Mouse (Mus musculus) lung, adult 10 weeks (tissue): ENCODE data around the gene Nfix. TPM values are rescaled to one million over a fixed set of nuclear protein-coding genes. Genes with fewer than 3 reads are reported as not detected.

Experiments used
- polyA plus RNA-seq: library from polyadenylated mRNA; stranded (reverse); fragments of 350-450 nt; fragmentation: Illumina TruSeq; extraction: RNeasy Lipid Tissue Mini Kit (QIAGEN cat#74804); gene quantifications from one replicate; pipeline ENCODE4 v1.2.3, GENCODE M21; 2014; ENCODE audit warnings: low read depth, low replicate concordance; ENCODE audit not compliant: insufficient read depth

Nfix gene
- polyA plus RNA-seq, result 17.5 TPM

GRCm38 (mm10) chr8:84799999-84800831 lies at the start of gene Nfix:
Nfix (minus strand) TSS chr8:84800344.

GRCm38 (mm10) chr8:84846722-84847572 lies 46.8 kb upstream of the Nfix start, which contains the start of gene Calr:
Calr (minus strand) TSS chr8:84846934.

DNA sequence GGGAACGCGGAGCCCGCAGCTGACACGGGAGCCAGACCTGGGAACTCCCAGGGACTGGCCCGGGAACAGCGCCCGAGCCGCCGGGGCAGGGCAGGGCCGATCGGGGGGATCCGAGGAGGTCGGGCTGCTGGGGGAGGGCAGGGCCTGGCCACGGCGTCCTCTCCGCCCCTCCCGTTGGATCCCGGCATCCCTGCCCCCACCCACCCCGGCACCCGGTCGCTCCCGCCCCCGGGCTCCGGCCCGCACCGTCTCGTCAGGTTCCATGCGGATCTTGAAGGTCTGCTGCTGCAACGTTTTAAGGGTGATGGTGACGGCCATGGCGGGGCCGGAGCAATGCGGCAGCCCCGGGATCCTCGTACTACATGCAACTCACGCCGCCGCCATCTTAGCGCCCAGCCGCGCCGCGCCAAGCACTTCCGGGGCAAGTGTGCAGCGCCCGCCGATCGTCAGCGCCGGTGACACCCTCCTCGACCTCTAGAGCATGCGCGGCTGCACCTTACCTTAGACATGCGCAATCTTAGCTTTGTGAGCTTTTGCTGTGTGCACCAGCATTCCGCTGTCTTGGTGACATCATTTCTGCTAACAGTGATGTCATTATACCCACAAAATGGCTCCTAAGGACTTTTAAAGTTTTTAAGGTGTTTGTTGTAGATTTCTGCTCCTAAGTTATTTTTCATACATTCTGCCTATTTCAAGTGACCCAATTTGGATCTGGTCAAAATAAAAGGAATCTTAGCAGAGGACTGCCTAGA lies 40.3 kb upstream of the Nfix start, which contains the start of gene Rad23a:
TSS of gene Rad23a (minus strand) at position 418 of the 752 bp plus-strand sequence.

GRCm38 (mm10) chr8:84831490-84831889 lies 31.3 kb upstream of the Nfix start, which contains the start of gene Gadd45gip1:
Gadd45gip1 (plus strand) TSS chr8:84831522.

DNA sequence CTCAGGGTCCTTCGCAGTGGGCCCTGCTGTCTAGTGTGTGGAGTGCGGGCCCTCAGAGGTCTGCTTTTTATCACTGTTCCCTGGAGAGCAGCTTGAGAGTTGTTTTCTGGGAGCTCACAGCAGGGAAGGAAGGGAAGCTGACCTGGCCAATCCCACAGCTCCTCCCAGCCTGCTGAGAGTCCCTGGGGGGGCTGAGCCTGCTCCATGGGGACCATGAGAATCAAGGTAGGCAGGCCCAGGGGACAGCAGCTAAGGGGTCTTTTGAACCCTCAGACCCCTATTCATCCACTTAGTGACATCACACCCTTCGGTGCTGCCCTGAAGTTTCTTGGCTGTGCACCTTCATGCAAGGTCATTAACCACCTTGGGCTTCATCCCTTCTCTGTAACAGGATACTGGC lies 22.6 kb upstream of the Nfix start, which contains the start of gene Dand5:
TSS of gene Dand5 (minus strand) at position 101 of the 400 bp plus-strand sequence.

GRCm38 (mm10) chr8:84722850-84723570 lies 77.1 kb downstream of the Nfix start, which contains the start of gene G430095P16Rik:
G430095P16Rik (plus strand) TSS chr8:84723007.

GRCm38 (mm10) chr8:84700941-84701911 lies 98.9 kb downstream of the Nfix start, which contains the start of gene Lyl1:
Lyl1 (plus strand) TSS chr8:84701457.

GRCm38 (mm10) chr8:84687705-84688100 lies 112.4 kb downstream of the Nfix start, which contains the start of gene Nacc1:
Nacc1 (minus strand) TSS chr8:84687862.

DNA sequence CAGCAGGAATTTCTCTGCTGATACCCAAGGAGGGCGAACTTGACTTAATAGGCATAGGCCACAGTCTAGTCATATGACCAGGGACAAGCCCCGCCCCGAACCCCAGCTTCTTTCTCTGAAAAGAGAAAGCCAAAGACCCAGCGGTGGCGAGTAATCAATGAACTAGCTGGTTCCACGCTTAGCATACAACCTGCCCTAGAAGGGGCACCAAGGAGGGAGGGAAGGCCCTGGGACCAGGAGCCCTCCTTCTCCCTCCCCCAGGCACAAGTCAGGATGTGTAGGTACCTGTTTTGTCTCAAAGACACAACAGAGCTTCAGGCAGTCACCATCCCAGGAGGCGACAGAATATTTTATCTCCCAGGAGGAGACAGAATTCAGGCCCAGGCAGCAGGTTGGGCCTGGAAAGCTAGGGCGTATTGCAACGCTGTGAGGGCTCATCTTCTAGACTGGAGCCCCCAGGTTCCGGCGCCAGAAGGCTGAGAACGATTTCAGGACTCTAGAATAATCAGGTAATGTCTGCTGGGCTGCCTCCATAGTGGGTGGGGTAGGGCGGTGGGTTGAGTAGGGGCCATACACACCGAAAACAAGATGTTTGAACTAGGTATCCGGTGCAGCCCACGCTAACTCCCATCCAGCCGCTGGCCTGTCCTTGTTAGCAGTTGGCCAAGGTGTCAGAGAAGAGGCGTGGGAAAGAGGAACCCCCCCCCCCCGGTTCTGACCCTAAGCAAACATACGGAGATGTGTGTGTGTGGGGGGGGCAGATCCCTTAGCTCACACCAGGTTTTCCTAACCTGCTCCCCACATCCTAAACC lies 113.7 kb downstream of the Nfix start, which contains the start of gene Trmt1:
TSS of gene Trmt1 (plus strand) at position 117 of the 812 bp plus-strand sequence.

DNA sequence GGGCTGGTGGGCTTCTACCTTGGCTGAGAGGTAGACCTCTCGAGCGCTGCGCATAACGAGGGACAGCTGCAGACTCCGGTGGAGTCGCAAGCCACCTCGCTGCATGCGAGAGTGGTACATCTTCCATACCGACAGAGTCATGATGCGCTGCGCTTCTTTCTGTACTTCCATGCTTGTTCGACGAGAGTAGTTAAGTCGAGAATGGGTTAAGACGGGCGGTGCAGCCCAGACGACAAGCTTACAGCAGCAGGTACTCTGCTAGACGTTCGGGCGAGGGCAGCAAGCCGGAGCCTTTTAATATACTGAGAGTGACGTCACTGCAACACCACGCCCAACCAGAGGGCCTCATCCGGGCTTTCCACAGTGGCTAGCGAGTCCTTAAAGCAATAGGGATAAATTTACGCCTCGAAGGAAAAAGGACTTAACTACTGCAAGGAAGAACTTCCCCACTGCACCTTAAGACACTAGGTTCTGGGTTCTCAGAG lies 137.5 kb downstream of the Nfix start, which contains the start of gene Ier2:
TSS of gene Ier2 (minus strand) at position 272 of the 485 bp plus-strand sequence.

Other genes starting within 250 kb of the Nfix start
- gene Ier2, start 137.5 kb downstream of the Nfix start, polyA plus RNA-seq, result 78.5 TPM
- 35.5 TPM for gene Trmt1, start 114.0 kb downstream of the Nfix start, polyA plus RNA-seq
- 19.5 TPM for gene Nacc1, start 112.5 kb downstream of the Nfix start, polyA plus RNA-seq
- gene Lyl1, start 98.9 kb downstream of the Nfix start, polyA plus RNA-seq, result 11.6 TPM
- gene G430095P16Rik, start 77.3 kb downstream of the Nfix start, polyA plus RNA-seq, result 2.9 TPM
- gene Dand5, start 22.5 kb upstream of the Nfix start, polyA plus RNA-seq, result 6.1 TPM
- gene Gadd45gip1, start 31.2 kb upstream of the Nfix start, polyA plus RNA-seq, result 12.6 TPM
- gene Rad23a, start 40.3 kb upstream of the Nfix start, polyA plus RNA-seq, result 43.6 TPM
- gene Calr, start 46.6 kb upstream of the Nfix start, polyA plus RNA-seq, result 348 TPM
- gene Farsa, start 56.6 kb upstream of the Nfix start, polyA plus RNA-seq, result 20.7 TPM
- 6.5 TPM for gene Syce2, start 71.8 kb upstream of the Nfix start, polyA plus RNA-seq
- gene Gcdh, start 93.6 kb upstream of the Nfix start, polyA plus RNA-seq, result 19.6 TPM
- 0.20 TPM for gene Klf1, start 101.6 kb upstream of the Nfix start, polyA plus RNA-seq
- 28.2 TPM for gene Dnase2a, start 108.2 kb upstream of the Nfix start, polyA plus RNA-seq
- 0.09 TPM for gene Mast1, start 137.0 kb upstream of the Nfix start, polyA plus RNA-seq
- gene Rtbdn, start 146.6 kb upstream of the Nfix start, polyA plus RNA-seq, result not detected
- gene Gm49661, start 169.1 kb upstream of the Nfix start, polyA plus RNA-seq, result not detected
- gene Prdx2, start 169.2 kb upstream of the Nfix start, polyA plus RNA-seq, result 256 TPM
- 36.8 TPM for gene Rnaseh2a, start 169.4 kb upstream of the Nfix start, polyA plus RNA-seq
- 59.1 TPM for gene Junb, start 178.4 kb upstream of the Nfix start, polyA plus RNA-seq
- gene Hook2, start 190.3 kb upstream of the Nfix start, polyA plus RNA-seq, result 6.5 TPM
- not detected for gene Best2, start 214.2 kb upstream of the Nfix start, polyA plus RNA-seq
- gene Asna1, start 224.9 kb upstream of the Nfix start, polyA plus RNA-seq, result 56.6 TPM
- gene Trir, start 226.5 kb upstream of the Nfix start, polyA plus RNA-seq, result 138 TPM
- gene Tnpo2, start 236.6 kb upstream of the Nfix start, polyA plus RNA-seq, result 14.4 TPM